Mouse (Mus musculus): ENCODE measurements at regions not wholly inside any gene's neighbourhood (a gene's known extent, or its start where the extent isn't known, plus 50 kb on each side); places are given as distances from the start of the nearest gene placed in this dataset.

- TF ChIP-seq CTCF (IDR thresholded peaks at IDR 0.05; ENCODE audit: control insufficient read depth, insufficient read depth, insufficient read length) (no peak), MYOD1 (IDR thresholded peaks at IDR 0.05; ENCODE audit: control insufficient read depth, insufficient read length, low read depth) (no peak), CEBPB (IDR thresholded peaks at IDR 0.05; ENCODE audit: low read depth) (no peak), USF1 (IDR thresholded peaks at IDR 0.05; ENCODE audit: low read depth) (no peak), MAX (IDR thresholded peaks at IDR 0.05) (no peak)
Measured at GRCm38 (mm10) chr12:27159416-27160062, 182.8 kb downstream of the Sox11 start.
